Mouse (Mus musculus) CH12.LX (cell line): ENCODE results near the gene Zmynd15. TPM values are rescaled to one million over a fixed set of nuclear protein-coding genes. Genes with fewer than 3 reads are reported as not detected.
A peak's percentile ranks its signal among the peaks of the same experiment; 100 is the strongest.

Source experiments
- DNase-seq: peaks from one replicate; pipeline ENCODE4 v3.0.0-alpha.2; 2013; ENCODE audit errors: extremely low read depth
- H3K27ac ChIP-seq: 2 replicates; pipeline ENCODE4 v1.5.1; 2012; ENCODE audit warnings: low read depth, mild to moderate bottlenecking, control low read depth, moderate library complexity; ENCODE audit not compliant: insufficient read depth
- H3K27me3 ChIP-seq: replicated peaks from 2 replicates; pipeline ENCODE3; 2012; ENCODE audit warnings: inconsistent platforms
- H3K36me3 ChIP-seq, 2 experiments: replicated peaks in 1 of 2; 2 replicates each; pipeline versions ENCODE3 to v1.6.1; 2012; ENCODE audit warnings: inconsistent platforms in 1 of 2, low read length in 1 of 2, mild to moderate bottlenecking in 1 of 2, mixed read lengths in 1 of 2, moderate library complexity in 1 of 2; ENCODE audit not compliant: control insufficient read depth in 1 of 2, insufficient read depth in 1 of 2
- H3K4me1 ChIP-seq, 2 experiments: 2 replicates each; pipeline ENCODE4 v1.6.1; 2012; ENCODE audit warnings: inconsistent platforms in 1 of 2, moderate library complexity in 1 of 2; ENCODE audit not compliant: insufficient read depth in 2 of 2, control insufficient read depth in 1 of 2
- H3K4me2 ChIP-seq: 2 replicates; pipeline ENCODE4 v1.6.1; 2012; ENCODE audit warnings: low read depth, mild to moderate bottlenecking, control low read depth; ENCODE audit not compliant: poor library complexity, insufficient read depth, severe bottlenecking
- H3K4me3 ChIP-seq, 3 experiments: fragments of 150-350 bp in 1 of 3; sonication (generic) in 1 of 3; replicated peaks in 1 of 3; 2 replicates each; pipeline versions ENCODE3 to v1.5.1; 2011 to 2012; ENCODE audit warnings: low read depth in 2 of 3, low read length in 2 of 3, mild to moderate bottlenecking in 2 of 3, moderate library complexity in 2 of 3, control low read depth in 1 of 3, improper control_type of control experiment in 1 of 3, inconsistent platforms in 1 of 3, mixed read lengths in 1 of 3; ENCODE audit not compliant: poor library complexity in 1 of 3
- H3K79me2 ChIP-seq: replicated peaks from 2 replicates; pipeline ENCODE4 v1.6.1; 2012; ENCODE audit warnings: mild to moderate bottlenecking, moderate library complexity; ENCODE audit not compliant: control insufficient read depth, poor library complexity, insufficient read depth, severe bottlenecking; ENCODE audit errors: extremely low read depth
- H3K9ac ChIP-seq: 2 replicates; pipeline ENCODE4 v1.6.1; 2012; ENCODE audit warnings: low read depth, mild to moderate bottlenecking, control low read depth, moderate library complexity; ENCODE audit not compliant: insufficient read depth
- H3K9me3 ChIP-seq: replicated peaks from 2 replicates; pipeline ENCODE3; 2012; ENCODE audit warnings: low read length, inconsistent platforms, mixed read lengths
- CHD2 ChIP-seq: IDR thresholded peaks from 2 replicates; pipeline ENCODE4 v1.6.1; 2011; ENCODE audit warnings: low read length, improper control_type of control experiment
- ELF1 ChIP-seq: IDR thresholded peaks from 2 replicates; pipeline ENCODE4 v1.6.1; 2014; ENCODE audit warnings: low read depth, mild to moderate bottlenecking, inconsistent platforms, low read length, improper control_type of control experiment
- EP300 ChIP-seq: IDR thresholded peaks from 2 replicates; pipeline ENCODE4 v1.6.1; 2011; ENCODE audit warnings: low read length, improper control_type of control experiment
- ETS1 ChIP-seq: conservative IDR thresholded peaks from 2 replicates; pipeline ENCODE4 v1.6.1; 2012; ENCODE audit warnings: low read depth, mild to moderate bottlenecking, inconsistent platforms, low read length, improper control_type of control experiment, moderate library complexity
- GABPA ChIP-seq: IDR thresholded peaks from 2 replicates; pipeline ENCODE4 v1.6.1; 2012; ENCODE audit warnings: low read depth, low read length, improper control_type of control experiment, inconsistent platforms; ENCODE audit not compliant: insufficient replicate concordance
- IRF4 ChIP-seq: IDR thresholded peaks from 2 replicates; pipeline ENCODE4 v1.6.1; 2014; ENCODE audit warnings: low read depth, mild to moderate bottlenecking, inconsistent platforms, low read length, improper control_type of control experiment
- JUN ChIP-seq: IDR thresholded peaks from 2 replicates; pipeline ENCODE4 v1.6.1; 2011; ENCODE audit warnings: low read depth, mild to moderate bottlenecking, low read length, improper control_type of control experiment, moderate library complexity; ENCODE audit not compliant: insufficient read depth
- MEF2A ChIP-seq: IDR thresholded peaks from 2 replicates; pipeline ENCODE4 v1.6.1; 2014; ENCODE audit warnings: low read depth, mild to moderate bottlenecking, inconsistent platforms, low read length, improper control_type of control experiment, borderline replicate concordance
- MXI1 ChIP-seq: IDR thresholded peaks from 2 replicates; pipeline ENCODE4 v1.6.1; 2011; ENCODE audit warnings: mild to moderate bottlenecking, low read depth, low read length, improper control_type of control experiment
- NELFE ChIP-seq: IDR thresholded peaks from 2 replicates; pipeline ENCODE4 v1.6.1; 2011; ENCODE audit warnings: low read depth, low read length, improper control_type of control experiment
- NRF1 ChIP-seq: IDR thresholded peaks from 2 replicates; pipeline ENCODE4 v1.6.1; 2014; ENCODE audit warnings: low read depth, mild to moderate bottlenecking, inconsistent platforms, low read length, improper control_type of control experiment, moderate library complexity
- RCOR1 ChIP-seq: conservative IDR thresholded peaks from 2 replicates; pipeline ENCODE4 v1.6.1; 2012; ENCODE audit warnings: low read depth, mild to moderate bottlenecking, inconsistent platforms, low read length, improper control_type of control experiment
- SIN3A ChIP-seq: IDR thresholded peaks from 2 replicates; pipeline ENCODE4 v1.6.1; 2012; ENCODE audit warnings: low read length, improper control_type of control experiment, inconsistent platforms
- TBP ChIP-seq: conservative IDR thresholded peaks from 2 replicates; pipeline ENCODE4 v1.6.1; 2011; ENCODE audit warnings: low read depth, low read length, improper control_type of control experiment
- TCF12 ChIP-seq: IDR thresholded peaks from 2 replicates; pipeline ENCODE4 v1.6.1; 2014; ENCODE audit warnings: low read depth, mild to moderate bottlenecking, inconsistent platforms, low read length, improper control_type of control experiment
- ZNF384 ChIP-seq: IDR thresholded peaks from 2 replicates; pipeline ENCODE4 v1.6.1; 2012; ENCODE audit warnings: low read depth, low read length, improper control_type of control experiment, inconsistent platforms
- dilution Hi-C: fragments of 300-500 bp; cut with MboI; formaldehyde crosslinking; loops from 2 replicates; pipeline ENCODE4 v1.14.3; 2020; ENCODE audit warnings: low sequenced_read_pairs; ENCODE audit not compliant: extremely low pct_unique_long_range_greater_than_20kb, extremely low pct_ligation_motif_present
- in situ Hi-C: fragments of 300-500 bp; cut with MboI; formaldehyde crosslinking; loops from 3 replicates; pipeline ENCODE4 v1.14.3; 2019; ENCODE audit warnings: low sequenced_read_pairs, low pct_ligation_motif_present, low pct_unique_long_range_greater_than_20kb, mixed read lengths
- polyA plus RNA-seq: library from polyadenylated mRNA; unstranded; fragments of >175 nt; gene quantifications from 2 replicates; pipeline ENCODE4 v1.2.1, GENCODE M21; 2012; ENCODE audit warnings: low read depth; ENCODE audit not compliant: insufficient read length
- total RNA-seq, 2 experiments: library from RNA; depleted of rRNA; stranded (reverse); fragments of 300-350 nt in 1 of 2; fragments of >200 nt in 1 of 2; gene quantifications; 2 replicates each; pipeline ENCODE4 v1.2.3; 2012 to 2014

Zmynd15 gene
- total and polyA plus RNA-seq, 3 experiments = 0.05 to 0.20 (median 0.08) TPM

DNA sequence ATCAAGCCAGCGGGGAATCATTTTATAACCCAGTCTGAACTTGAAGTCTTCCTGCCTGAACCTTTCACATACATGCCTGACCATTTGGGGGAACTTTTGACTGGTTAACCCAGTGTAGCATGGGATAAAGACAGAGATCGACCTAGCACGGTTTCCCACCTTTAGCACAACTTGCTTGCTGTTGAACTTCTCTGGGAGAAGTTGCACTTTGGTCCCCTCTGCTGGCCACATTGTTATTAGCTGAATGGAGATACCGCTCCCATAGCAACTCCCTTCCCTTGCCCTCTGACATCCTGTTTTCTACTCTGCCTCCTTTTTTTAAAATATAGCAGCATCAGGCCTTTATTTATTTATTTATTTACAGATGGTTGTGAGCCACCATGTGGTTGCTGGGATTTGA is 47.2 kb downstream of the Zmynd15 start (continued):
- TF ChIP-seq TBP (0 out of 2 replicates have a peak, but pooled peaks have one; percentile 29), TCF12 (peak; percentile 31; the same call in 1 of the 2 replicates), JUN (no peak), GABPA (no peak), MEF2A (0 out of 2 replicates have a peak, but pooled peaks have one; percentile 58), IRF4 (peak; percentile 62), NRF1 (0 out of 2 replicates have a peak, but pooled peaks have one; percentile 22), ELF1 (peak; percentile 45; the same call in 1 of the 2 replicates), RCOR1 (no peak), SIN3A (peak; percentile 65; the same call in 1 of the 2 replicates), EP300 (0 out of 2 replicates have a peak, but pooled peaks have one; percentile 9), MXI1 (peak; percentile 73; the same call in 1 of the 2 replicates)

DNA sequence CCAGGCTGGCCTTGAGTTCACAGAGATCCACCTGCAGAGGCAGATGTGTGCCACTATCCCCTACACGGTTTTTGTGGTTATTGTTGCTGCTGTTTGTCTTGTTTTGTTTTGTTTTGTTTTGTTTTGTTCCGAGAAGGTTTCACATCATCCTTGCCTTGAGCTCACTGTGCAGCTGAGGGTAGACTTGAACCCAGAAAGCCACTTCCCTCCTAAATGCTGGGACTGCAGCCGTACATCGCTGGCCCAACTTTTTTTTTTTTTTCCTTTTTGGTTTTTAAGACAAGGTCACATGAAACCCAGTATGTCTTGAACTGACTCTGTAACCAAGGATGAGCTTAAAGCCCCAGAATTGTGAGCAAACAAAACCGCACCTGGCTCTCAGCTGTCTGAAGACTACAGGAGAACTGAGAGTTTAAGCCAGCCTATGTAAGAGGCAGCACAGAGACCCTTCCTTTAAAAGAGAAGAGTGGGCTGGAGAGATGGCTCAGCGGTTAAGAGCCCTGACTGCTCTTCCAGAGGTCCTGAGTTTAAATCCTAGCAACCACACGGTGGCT is 47.8 kb downstream of the Zmynd15 start:
- no peak overlapping the region for H3K27ac ChIP-seq
- dilution Hi-C loops = no loop called here
- no peaks in the 10 kb centered on the region for H3K27me3 ChIP-seq

More for the DNA sequence above, 47.8 kb downstream of the Zmynd15 start:
- 0 out of 2 replicates have a peak, but pooled peaks have one; percentile 27 for TF ChIP-seq RCOR1
- no peak for TF ChIP-seq NELFE
- peak; percentile 17; the same call in 1 of the 2 replicates for TF ChIP-seq EP300
- no peak for TF ChIP-seq CHD2
- TF ChIP-seq SIN3A = peak; percentile 55; the same call in 1 of the 2 replicates
- TF ChIP-seq ZNF384 = peak; percentile 88
- TF ChIP-seq ETS1 = peak; percentile 36; the same call in 1 of the 2 replicates
- Histone ChIP-seq H3K9me3 (no peaks in the 10 kb centered on the region), H3K4me2 (no peak overlapping the region), H3K79me2 (no peaks in the 10 kb centered on the region), H3K4me3 (no peak overlapping the region), H3K4me1 (peaks cover 12 to 71% of the 10 kb centered on the region in 2 experiments), H3K9ac (no peak overlapping the region), H3K36me3 (no peaks in the 10 kb centered on the region)
- in situ Hi-C loops = loop anchor here (5.0 to 10.0 kb wide), 2 partner anchors 95 to 182 kb away; partner anchors contain the start of genes Alox12e and Pelp1
- DNase-seq = peak; percentile 52
